Mouse (Mus musculus) cortical plate, adult 2 months (tissue): Measurements from ENCODE around the gene Ubap2.

Experiments used
- CTCF ChIP-seq: fragments of 200-500 bp; IDR thresholded peaks from 2 replicates; pipeline ENCODE4 v1.5.1; 2011; ENCODE audit warnings: mild to moderate bottlenecking, control low read depth, low read length; ENCODE audit not compliant: insufficient read depth; ENCODE audit errors: extremely low read depth
- POLR2A ChIP-seq: fragments of 200-500 bp; IDR thresholded peaks from 2 replicates; pipeline ENCODE4 v1.6.1; 2011; ENCODE audit warnings: mild to moderate bottlenecking, low read length, control low read depth; ENCODE audit not compliant: insufficient read depth; ENCODE audit errors: extremely low read depth

GRCm38 (mm10) chr4:41260691-41261090 is 14.3 kb downstream of the Ubap2 start:
- no peak for TF ChIP-seq CTCF
- no peak for TF ChIP-seq POLR2A
